Mouse (Mus musculus) erythroblast, embryonic 14.5 days (primary cell): ENCODE measurements around the gene Acy3.

Experiments
- GATA1 ChIP-seq: IDR thresholded peaks from 2 replicates; pipeline ENCODE4 v1.6.1; 2012; ENCODE audit warnings: low read length, inconsistent platforms, mixed read lengths
- TAL1 ChIP-seq: IDR thresholded peaks from 3 replicates; pipeline ENCODE4 v1.6.1; 2012; ENCODE audit warnings: low read length, inconsistent platforms, mixed read lengths

- TF ChIP-seq TAL1 = no peak
- no peak for TF ChIP-seq GATA1
Observed at GRCm38 (mm10) chr19:3964030-3964429, 22.3 kb upstream of the Acy3 start.
